Mouse (Mus musculus) ovary, adult 18-20 months (tissue): ENCODE measurements around the gene Gm7697.
"Not testable (repeated sequence)": the region's sequence is repeated elsewhere in the genome, so short reads cannot be mapped to it uniquely, and the experiment has no call there.

ENCODE experiments used
- DNase-seq: peaks from one replicate; pipeline ENCODE4 v3.0.0; 2022; ENCODE audit warnings: low spot score, mixed read lengths

The Gm7697 gene

GRCm38 (mm10) chr8:69522876-69523275 lies at the start of gene Gm7697:
TSS of gene Gm7697 (minus strand) at chr8:69522976.
- DNase-seq: not testable (repeated sequence)

DNA sequence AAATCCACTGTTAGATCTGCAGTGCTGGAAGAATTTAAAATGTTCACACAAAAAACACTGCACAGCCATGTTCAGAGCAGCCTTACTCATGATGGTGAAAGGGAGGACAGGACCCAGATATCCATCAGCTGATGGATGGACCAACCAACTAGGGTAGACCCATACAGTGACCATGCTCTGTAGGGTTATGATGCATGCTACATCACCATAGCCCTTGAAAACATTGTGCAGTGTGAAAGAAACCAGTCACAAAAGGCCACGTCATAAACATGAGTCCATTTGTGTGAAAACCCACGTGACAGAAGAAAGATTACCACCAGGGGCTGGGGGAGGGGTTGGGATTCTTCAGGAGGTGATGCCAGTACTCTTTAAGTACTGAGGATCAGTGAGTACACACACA lies 28.5 kb upstream of the Gm7697 start:
- not testable (repeated sequence) for DNase-seq

- DNase-seq: not testable (repeated sequence)
These were observed 26.8 kb upstream of the Gm7697 start for GRCm38 (mm10) chr8:69549556-69549955.

DNA sequence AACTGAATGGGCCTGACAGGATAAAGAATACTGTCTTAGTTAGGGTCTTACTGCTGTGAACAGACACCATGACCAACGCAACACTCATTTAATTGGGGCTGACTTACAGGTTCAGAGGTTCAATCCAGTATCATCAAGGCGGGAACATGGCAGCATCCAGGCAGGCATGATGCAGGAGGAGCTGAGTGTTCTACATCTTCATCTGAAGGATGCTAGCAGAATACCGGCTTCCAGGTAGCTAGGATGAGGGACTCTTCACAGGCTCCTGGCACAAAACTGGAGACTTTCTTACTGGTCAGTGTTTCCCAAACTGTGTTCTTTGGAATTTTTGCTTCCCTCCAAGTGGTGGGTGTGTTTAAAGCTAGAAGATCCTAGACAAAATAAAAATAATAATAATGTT lies 25.3 kb upstream of the Gm7697 start:
- not testable (repeated sequence) for DNase-seq

DNA sequence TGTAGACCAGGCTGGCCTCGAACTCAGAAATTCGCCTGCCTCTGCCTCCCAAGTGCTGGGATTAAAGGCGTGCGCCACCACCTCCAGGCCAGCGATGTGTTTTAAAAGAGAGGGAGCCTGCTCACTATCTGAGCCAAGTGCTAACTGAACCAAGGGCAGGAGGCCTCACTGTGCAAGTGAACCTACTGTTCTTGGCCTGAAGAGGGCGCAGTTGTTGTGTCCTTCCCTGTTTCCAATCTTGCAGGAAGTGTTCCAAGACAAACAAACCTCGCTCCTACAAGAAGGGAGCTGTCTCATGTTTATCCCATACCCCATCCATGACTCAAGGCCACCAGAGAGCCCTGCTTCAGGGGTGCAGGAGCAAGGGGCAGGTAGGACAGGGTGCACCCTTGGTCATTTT lies 24.4 kb upstream of the Gm7697 start:
- DNase-seq: not testable (repeated sequence)

DNA sequence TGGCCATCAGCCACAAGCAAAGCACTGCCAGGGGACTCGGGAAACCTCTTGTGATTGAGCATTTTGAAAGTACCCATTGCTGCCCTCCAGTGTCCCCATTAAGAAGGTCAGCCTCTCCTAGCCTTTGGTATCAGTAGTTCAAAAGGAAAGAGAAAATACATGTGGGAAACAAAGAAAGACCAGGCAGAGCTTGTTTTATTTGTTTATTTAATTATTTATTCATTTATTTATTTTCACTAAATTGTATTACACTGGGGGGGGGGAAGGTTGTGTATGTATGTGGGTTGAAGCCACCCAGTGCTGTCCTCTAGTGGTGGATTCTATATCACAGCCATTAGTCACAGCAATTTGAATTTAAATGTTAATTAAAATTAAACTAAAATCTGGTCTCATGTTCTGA lies 22.2 kb upstream of the Gm7697 start:
- DNase-seq: not testable (repeated sequence)

DNA sequence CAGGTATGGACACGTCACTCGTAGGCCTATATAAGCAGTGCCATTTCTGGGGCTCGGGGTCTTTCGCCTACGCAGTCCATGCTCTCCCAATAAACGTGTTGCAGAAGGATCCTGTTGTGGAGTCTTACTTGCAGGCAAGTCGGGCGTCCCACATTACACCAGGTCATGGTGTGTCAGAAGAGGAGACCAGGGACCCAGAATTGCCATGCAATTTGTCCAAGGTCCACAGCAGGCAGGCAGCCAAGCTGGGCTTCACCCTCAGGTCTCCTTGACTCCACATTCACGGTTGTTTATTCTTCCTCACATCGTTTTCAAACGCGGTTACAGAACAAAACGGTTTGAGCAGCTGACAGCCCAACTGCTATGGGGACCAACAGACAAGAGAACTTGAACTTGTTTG lies 21.7 kb upstream of the Gm7697 start:
- not testable (repeated sequence) for DNase-seq

DNA sequence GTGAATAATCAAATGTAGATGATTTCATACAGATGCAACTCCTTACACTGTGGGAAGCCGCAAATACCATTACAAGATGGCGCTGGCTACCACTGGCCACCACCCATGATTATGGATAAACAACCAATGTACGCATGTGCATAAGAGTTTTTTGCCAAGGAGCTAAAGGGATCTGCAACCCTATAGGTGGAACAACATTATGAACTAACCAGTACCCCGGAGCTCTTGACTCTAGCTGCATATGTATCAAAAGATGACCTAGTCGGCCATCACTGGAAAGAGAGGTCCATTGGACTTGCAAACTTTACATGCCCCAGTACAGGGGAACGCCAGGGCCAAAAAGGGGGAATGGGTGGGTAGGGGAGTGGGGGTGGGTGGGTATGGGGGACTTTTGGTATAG lies 21.2 kb upstream of the Gm7697 start:
- not testable (repeated sequence) for DNase-seq

DNA sequence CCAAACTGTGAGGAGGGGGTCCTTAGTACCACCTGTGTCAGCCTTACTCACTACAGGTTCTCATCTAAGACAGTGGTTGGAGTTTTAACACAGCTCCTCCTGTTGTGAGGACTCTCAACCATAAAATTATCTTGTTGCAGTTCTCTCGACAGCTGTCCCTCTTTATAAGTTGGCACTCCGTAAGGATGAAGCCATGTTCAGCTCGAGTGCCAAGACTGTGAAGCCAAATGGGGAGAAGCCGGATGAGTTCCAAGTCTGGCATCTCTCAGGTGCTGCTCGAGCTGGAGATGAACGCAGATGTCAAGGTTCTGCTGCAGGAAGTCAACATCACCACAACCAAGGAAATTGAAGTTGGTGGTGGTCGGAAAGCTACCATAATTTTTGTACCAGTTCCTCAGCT lies 18.0 kb upstream of the Gm7697 start:
- DNase-seq: not testable (repeated sequence)

GRCm38 (mm10) chr8:69540331-69540730 lies 17.6 kb upstream of the Gm7697 start:
- DNase-seq: not testable (repeated sequence)

- not testable (repeated sequence) for DNase-seq
These were observed 47.8 kb downstream of the Gm7697 start for GRCm38 (mm10) chr8:69474946-69475345.

- DNase-seq: not testable (repeated sequence)
These were observed 69.3 kb downstream of the Gm7697 start, which contains the start of gene Gm9495 for GRCm38 (mm10) chr8:69453465-69453864. TSS of gene Gm9495 (minus strand) at chr8:69453565.
